Mouse (Mus musculus) small intestine, adult 2 months (tissue): Measurements from ENCODE around the gene Pcsk7.

Experiments used
- CTCF ChIP-seq: fragments of 200-500 bp; IDR thresholded peaks from 2 replicates; pipeline ENCODE4 v1.5.1; 2012; ENCODE audit warnings: low read depth, mild to moderate bottlenecking, control low read depth, inconsistent platforms, low read length, moderate library complexity, mixed read lengths; ENCODE audit not compliant: insufficient replicate concordance, insufficient read length; ENCODE audit errors: extremely low read depth
- POLR2A ChIP-seq: fragments of 200-500 bp; IDR thresholded peaks from 2 replicates; pipeline ENCODE4 v1.6.1; 2012; ENCODE audit warnings: low read depth, mild to moderate bottlenecking, control low read depth, inconsistent platforms, low read length, moderate library complexity

- TF ChIP-seq POLR2A = no peak
- TF ChIP-seq CTCF = no peak
Observed at GRCm38 (mm10) chr9:45958023-45958670, 51.9 kb downstream of the Pcsk7 start.
